Mouse (Mus musculus): ENCODE measurements at regions not wholly inside any gene's neighbourhood (a gene's known extent, or its start where the extent isn't known, plus 50 kb on each side); places are given as distances from the start of the nearest gene placed in this dataset.

DNA sequence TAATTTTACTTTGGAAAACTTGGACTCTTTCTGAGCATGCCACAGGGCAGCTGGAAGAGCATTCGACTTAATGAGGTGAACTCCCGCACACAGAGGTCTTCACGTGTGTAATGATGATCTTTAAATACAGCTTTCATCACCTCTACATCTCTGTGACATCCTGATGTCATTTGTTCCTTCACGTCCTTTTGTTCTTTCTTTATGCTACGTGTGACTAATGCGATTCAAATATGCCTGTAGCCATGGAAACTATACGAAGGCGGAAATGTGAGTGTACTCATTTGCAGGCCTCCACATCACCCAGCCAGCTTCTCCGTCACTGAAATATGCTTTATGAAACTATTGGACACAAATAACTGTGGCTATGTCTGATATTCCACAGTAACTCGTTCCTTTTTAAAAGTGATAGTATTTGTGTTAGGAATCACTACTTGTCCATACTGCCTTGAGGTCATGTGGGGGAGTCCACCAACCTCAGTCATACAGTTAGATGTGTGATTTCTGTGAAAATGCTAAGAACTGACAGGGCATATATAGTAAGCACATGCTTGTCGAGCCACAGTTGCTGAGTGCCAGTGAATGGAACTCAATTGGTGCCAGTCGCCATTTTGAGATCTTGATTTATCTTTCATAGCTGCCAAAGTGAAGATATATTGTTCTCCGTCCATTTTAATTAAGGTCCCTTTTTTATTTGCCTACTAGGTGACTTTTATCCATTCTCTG lies 145.9 kb downstream of the Plk2 start:
- peak; percentile 8 for DNase-seq (ENCODE audit: low spot score)

DNA sequence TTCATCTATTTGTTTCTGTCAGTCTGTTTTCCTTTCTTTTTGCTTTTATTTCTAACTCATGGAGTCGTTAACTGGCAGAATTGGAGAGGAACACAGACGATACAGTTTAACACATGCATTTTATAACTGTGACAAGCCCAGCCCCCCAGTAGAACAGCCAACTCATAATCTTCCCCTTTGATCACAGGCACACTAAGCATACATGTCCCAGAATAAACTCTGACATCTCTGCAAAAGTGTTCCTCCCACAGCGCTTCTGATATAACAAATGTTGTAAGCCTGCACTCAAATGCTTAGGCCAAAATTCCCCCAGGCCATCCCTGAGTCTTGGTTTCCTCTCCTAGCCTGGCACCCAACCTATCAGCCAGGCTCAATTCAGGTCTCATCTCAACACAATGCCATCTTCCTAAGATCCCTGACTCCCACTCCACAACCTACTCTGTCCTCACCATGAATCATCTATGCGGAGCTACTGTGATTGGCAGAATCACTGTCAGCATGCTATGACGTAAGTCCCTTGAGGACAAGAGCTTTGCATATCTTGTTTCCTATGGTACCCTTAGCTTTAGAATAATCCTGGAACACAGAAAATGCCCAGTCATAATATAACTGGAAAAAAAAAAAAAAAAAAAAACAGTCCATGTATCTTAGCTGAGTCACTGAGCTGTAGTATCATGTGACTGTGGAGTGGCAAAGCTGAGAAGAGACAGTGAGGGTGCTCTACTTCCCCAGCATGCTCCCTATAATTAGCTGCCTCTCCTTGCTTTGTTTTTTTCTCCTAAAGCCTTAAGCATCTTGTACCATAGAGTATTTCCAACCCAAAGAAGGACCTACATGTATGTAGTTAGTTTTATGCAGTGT lies 146.7 kb downstream of the Plk2 start:
- DNase-seq (ENCODE audit: low spot score) = no peak

DNA sequence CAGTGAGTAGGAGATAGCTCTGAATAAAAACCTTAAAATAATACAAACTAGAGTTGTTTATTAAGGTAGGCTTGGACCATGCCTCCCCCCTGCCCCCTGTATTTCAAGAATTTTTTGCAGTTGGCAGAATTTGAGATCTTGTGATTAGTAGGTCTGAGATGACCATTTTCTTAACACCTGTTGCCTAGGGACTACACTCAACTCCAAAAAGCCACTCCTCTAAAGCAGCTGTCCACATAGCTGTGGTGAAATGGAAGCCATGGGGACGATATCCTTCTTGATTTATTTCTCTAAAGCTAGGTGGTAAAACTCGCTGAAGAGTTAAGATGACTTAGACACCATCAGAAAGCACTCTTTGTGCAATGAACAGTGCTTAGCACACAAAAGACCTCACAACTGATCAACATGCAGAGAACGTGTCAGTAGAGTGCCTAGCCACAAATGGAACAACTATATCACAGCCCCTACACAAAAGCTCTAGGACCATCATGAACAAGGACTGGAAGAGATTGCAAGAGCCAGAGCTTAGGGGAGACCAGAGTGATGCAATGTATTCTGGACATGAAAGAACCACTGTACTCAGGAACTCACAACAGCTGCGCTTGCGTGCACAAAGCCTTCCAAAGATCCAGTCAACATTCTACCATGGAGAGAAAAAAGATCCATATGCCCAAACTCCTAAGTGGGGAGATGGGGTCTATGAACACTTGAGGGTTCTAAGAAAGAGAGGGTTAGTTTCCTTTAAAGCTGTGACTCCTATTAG lies 147.6 kb downstream of the Plk2 start:
- no peak for DNase-seq (ENCODE audit: low spot score)

DNA sequence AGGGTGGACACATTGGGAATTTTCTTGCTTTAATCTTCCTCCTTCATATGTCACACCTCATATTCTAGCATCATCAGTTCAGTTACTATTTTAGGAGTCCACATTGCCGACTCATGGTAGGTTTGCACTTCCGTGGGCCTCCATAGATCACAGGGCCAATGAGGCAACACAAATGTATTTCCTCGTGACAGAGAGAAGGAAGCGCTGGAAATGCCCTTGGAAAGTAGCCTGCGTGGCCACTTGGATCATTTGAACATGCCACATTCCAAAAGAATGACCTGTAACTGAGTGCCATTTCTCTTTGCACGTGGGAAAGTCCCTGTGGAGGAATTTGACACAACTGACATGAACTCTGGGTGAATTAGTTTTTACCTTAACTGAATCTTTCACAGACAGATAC lies 150.6 kb downstream of the Plk2 start:
- no peak for DNase-seq (ENCODE audit: low spot score)

DNA sequence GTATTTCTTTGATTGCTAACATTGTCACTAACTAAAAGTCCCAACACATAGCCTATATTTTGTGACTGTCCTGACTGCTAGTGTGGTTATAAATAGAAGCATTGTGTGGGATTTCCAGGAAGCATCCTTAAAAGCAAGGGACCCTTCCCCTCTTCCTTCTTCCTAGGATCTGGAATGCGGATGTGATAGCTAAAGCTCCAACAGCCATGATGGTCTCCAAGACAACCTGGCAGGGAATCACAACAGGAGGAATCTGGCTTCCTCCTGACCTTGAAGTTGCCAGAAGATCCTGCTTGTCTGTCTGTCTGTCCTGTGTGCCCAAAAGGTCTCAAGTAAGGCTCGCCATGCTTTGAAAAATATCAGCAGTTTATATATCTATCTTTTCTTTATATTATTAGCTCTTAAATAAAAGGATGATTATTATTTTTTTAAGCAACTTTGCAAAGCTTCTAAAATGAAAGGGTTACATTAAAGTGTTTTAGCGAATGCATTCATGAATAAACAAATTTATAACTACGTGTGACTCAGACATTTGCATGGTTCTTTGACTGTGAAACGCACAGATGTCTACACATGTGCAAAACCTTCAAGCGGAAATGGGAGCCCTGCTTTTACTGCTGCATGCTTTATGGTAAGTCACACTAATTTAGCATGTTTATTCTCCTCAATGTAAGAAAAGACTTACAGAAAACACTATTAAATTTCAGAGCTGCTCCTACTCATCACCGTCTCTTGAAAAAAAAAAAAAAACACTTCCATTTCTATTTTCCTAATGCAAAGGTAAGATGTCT lies 160.9 kb downstream of the Plk2 start:
- DNase-seq (ENCODE audit: low spot score) = no peak

DNA sequence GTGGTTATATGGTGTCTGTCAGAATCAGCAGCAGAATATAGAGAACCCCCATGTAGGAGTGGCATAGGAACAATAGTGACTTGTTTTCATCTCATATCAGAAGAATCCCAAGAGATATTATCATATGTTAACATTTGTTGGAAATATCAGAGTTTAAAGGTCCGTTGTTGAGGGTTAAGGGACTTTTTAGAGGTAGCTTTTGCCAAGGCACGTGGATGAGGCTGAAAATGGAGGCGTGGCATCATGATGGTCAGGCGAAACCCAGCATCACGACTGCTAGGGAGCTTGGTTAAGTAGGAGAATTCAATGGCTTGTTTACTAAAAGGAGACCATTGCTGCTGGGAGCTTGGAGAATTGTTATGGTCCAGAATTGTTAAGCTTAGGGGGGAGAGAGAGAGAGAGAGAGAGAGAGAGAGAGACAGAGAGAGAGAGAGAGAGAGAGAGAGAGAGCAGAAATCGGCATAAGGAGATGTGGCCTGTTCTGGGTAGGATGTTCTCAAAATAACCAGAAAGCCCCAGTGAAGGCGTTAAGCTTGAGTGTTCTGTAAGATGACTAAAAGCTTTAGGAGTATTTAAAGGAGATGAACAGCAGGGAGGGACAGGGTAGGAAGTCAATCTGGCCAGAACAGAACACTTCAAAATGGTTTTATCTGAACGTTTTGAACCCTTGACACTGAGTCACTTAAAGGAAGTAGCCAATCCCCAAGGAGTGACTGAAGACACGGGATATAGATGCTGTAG lies 161.7 kb downstream of the Plk2 start:
- no peak for DNase-seq (ENCODE audit: low spot score)

DNA sequence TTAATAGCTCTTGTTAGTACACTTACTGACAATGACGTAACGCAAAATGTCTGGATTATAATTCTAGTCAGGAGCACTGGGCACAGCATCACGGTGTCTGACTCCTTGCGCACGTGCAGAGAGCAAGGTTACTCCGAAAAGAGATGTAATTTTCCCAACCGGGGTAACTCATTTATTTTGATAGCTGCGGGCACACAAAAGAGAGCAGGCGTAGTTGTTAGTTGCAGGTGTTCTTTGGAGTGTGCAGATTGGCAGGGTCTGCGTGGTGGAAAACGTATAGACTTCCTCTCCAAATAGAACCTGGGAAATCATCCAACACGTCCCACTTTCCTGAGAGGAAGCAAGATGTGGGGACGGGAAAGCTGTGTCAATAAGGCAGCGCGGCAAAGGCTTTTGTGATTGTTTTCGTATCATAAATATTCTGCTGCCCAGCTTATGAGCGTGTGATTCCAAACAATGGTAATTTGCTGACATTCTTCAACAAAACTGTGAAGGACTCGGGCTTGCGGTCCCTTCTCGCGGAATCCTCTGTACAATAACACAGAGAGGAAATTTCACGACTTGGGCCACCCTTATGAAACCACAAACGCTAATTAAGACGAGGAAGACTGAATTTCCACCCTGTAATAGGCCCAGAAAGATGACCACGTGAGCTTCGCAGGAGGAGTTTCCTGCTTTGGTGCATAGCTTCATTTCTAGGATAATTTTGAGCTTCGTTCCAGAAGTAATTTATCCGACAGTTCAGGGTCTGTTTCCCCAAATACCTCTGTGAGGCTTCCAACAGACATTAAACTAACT lies 163.3 kb downstream of the Plk2 start:
- no peak for DNase-seq (ENCODE audit: low spot score)

DNA sequence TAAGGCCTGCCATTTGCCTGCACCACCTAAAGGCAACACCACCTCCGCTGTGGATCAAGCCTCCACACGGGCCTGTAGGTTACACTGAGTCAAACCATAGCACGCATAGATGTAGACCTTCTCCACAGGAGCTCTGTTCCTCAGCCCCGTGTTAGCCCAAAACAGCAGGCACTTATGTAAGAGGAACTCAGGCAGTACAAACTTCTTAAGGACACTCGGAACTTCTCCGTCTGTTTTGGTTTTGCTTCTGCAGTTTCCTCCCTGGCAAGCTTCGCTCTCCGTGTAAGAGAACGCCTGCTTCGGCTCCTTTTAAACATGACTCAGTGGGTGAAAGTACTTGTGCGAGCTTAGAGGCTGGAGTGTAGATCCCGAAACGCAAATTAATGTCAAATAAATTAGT lies 165.7 kb downstream of the Plk2 start:
- DNase-seq (ENCODE audit: low spot score) = no peak

DNA sequence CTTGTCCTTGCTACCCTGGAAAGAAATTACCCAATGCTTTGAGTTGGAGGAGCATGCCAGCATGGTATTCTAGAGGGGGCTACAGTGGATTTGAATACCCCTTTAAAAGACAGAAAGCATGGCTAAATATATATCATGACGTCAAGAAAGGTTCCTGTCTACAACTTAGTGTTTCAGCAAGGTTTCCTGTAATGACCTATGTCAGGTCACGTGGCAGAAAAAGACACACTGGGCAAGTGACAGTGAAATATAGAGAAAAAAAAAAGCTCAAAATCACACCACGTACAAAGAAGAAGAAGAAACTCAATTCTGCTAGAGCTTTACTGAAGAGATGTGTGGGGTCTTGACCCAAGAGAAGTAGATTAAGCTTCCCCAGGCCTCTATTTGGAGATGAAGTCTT lies 167.7 kb downstream of the Plk2 start:
- no peak for DNase-seq (ENCODE audit: low spot score)

DNA sequence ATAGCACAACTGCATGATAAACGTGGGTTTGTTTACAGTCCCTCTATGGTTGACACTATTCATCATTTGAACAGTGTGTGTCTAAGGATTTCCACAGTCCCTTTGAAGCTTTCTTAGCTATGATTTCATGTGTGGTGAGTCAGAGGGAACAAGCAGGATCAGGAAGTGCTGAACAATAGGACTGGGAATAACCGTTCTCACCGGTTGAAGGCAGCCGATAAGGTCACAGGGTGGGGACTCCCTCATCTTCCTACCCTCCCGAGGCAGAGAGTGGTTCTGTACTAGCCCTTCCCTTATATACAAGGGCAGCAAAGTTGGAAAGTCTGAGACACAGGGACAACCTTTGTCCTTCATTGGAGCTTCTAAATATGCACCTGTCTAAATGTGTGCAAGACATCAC lies 168.1 kb downstream of the Plk2 start:
- DNase-seq (ENCODE audit: low spot score) = no peak

DNA sequence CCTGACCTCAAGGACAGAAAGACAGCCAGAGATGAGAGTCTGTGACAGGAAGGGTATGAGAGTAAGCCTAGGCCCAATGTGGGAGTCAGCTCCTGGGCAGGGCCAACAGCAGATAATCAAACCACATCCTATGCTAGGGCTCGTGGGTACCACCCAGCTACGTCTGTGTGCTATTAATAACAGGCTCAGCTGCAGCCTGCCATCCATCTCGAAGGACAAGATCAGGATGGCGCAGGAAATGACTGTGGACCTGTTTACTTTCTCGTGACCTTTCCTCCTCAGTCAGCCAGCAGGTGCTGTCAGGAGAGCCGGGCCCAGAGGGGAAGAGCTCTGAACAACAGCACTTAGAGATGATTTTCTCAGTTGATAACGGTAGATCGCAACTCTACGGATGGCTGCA lies 169.1 kb downstream of the Plk2 start:
- peak; percentile 30 for DNase-seq (ENCODE audit: low spot score)

DNA sequence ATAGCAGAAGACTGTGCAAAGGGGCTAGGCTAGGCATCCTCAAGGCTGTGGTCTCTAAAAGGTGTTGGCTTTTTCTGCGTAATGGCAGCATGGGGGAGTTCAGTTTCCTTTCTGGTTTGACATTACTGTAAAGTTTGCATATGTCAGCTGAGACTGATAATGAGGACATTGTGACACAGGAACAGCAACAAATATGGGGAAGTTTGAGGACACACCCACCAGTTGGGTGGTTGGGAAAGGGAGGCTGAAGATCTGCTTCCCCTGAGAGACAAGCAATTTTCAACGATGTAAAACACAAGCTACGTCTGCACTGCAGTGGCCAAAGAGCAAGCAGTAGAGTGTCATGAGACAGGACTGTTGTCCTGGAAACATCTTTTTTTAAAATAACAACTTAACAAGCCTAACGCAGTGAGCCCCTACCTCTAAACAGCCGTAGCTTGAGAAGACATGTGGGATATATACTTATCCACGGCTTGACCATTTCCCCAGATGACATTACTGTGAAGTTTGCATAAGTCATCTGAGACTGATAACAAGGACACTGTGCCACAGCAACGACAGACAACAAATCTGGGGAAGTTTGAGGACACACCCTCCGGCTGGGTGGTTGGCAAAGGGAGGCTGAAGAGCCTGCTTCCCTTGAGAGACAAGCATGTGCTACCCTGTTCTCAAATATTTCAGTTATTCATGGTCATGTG lies 173.8 kb downstream of the Plk2 start:
- no peak for DNase-seq (ENCODE audit: low spot score)

DNA sequence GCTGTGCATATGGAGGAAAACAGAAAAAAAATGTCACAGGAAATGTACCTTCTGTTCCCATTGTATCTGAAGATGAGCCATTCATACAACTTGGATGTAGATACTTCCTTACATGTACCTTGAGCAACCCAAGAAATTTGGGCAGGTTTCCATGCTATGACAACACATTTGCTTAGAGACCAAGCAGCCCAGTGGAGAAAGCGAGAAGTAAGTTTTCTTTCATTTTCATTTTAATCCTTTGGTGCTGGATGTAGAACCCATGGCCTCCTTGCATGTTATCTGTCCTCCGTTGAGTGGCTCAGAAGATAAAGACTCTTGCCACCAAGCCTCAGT lies 174.3 kb downstream of the Plk2 start:
- no peak for DNase-seq (ENCODE audit: low spot score)

DNA sequence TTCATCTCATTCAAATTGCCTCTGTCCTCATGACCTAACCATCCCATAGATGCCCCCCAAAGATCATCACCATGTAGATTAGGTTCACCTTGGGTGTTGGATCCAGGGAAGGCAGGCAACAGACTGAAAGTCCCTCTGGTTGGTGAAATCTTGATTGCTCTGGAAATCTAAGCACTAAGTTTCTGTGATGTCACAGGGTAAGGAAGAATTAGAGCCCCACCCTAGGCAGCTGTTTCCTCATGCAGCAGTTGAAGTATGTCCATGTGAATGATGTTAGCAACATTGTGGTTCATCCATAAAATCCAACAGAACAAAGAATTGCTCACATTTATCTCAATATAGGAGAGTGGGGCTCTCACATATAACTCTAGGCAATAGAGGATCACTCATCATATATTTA lies 175.5 kb downstream of the Plk2 start:
- DNase-seq (ENCODE audit: low spot score) = no peak

DNA sequence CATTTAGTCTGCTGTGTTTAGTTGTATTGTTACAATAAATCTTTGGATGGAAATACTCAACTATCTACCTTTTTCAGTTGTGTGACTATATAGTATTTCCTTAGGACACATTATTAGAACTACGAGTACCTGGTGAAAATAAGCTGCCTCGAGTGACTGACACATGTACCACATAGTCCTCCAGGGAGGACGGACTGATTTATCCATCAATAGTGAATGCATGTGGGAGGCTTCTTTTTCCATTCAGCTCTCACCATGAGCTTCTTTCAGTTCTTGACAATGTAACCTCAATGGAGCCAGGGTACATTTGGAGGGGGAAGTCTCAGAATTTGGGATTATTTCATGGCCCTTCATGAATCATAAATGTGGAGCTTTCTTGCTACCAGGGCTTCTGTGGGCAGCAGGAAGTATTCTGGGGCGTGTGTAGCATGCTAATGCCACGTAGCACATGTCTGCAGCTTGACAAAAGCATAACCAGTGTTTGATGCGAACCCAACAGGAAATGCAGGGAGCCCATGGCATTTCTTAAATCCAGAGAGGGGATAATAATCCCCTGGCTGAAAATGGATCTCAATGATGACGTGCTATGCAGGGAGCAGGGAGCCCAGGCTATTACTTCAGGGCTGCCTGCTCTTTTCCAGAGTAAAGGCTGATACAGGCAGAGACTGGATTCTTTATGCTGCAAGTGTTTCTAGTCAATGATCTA lies 178.7 kb downstream of the Plk2 start:
- DNase-seq (ENCODE audit: low spot score) = no peak

DNA sequence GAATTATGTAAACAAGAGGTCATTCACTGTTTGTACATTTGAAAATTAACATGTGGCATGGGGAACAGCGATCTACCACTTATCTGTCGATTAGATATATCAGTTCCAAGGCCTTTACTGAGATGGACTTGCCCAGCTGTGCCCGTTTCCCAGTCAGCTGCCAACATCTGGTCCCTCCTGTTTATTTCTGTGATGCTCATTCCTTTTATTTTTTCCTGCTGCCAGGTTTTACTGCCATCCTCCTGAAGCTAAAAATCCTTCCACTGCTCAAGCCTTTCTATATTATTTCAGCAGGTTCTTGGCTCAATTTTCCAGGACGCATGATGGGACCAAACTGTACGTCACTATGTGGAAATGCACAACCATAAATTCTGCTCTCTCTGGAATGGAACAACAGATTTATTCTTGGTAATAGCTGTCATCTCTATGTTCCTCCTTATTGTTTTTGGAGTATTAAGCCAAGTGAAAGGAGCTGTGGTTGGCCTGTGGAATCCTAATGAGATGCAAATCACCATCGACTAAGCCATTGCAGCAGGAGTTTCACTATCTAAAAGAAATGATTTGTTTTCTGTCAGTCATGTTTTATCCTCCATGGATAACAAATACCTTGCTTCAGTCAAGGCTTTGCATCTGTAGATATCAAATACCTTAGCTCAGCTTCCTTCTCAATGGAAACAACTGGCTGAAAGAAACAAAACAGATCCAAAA lies 180.1 kb downstream of the Plk2 start:
- DNase-seq (ENCODE audit: low spot score) = no peak

DNA sequence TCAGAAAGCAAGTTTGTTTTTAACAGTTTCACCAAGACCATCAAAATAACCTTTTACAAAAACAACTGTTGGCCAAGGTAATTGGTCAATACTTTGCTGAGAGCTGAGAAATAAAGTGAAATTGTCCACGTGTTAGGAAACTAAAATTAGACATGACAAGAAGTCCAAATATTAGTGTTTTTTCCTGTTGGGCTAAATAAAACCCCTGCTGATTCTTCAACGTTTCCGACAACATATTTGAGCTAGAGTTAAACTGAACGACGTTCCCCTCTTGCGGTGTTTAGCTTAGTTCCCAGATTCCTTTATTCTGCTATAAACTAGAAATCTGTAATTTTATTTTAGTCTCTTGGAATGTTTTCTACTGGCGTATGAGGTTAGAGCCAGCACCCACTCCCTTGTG lies 183.3 kb downstream of the Plk2 start:
- no peak for DNase-seq (ENCODE audit: low spot score)

DNA sequence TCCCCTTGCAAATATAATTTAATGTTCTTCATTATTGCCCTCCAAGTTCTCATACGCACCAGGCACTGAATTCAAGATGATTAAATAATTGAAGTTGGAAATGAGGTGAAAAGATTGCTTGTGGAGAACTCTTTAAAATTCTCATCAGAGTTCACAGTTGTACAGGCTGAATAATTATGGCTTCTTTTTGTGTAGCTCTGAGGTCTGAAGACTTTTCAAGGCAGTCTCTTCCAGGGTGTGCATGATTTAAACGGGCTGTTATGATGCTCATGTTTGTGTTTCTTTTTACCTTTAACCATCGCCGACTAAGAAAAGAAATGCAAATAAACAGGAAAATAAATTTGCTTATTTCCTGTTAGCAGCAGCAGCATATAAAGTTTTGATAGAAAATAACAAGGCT lies 185.3 kb downstream of the Plk2 start:
- DNase-seq (ENCODE audit: low spot score) = no peak

DNA sequence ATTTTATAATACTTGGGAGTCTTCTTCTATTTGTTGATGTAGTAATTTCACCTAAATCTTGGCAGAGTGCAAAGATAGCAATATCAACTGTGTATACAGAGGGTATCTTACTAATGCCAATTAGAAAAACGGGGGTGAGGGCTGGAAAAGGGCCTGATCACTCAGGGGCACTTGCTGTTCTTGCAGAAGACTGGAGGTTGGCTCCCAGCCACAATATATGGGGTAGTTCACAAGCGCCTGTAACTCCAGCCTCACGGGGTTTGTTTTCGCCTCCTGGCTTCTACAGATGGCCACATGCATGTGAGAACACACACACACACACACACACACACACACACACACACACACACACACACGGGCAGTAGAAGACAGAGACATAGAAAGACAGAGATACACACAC lies 185.7 kb downstream of the Plk2 start:
- no peak for DNase-seq (ENCODE audit: low spot score)
